Mouse (Mus musculus) MEL (cell line): Measurements from ENCODE around the gene Mylk3.

Experiments
- CTCF ChIP-seq, 3 experiments: IDR thresholded peaks in 2 of 3; conservative IDR thresholded peaks in 1 of 3; 2 replicates each; pipeline ENCODE4 v1.5.1; 2011 to 2012; ENCODE audit warnings: low read length in 3 of 3, low read depth in 2 of 3, mild to moderate bottlenecking in 2 of 3, improper control_type of control experiment in 1 of 3, inconsistent platforms in 1 of 3, mixed read lengths in 1 of 3, moderate library complexity in 1 of 3; ENCODE audit not compliant: control insufficient read depth in 1 of 3, insufficient read depth in 1 of 3, poor library complexity in 1 of 3, severe bottlenecking in 1 of 3
- GATA1 ChIP-seq: IDR thresholded peaks from 2 replicates; pipeline ENCODE4 v1.6.1; 2011; ENCODE audit warnings: low read depth, low read length, improper control_type of control experiment
- RCOR1 ChIP-seq: IDR thresholded peaks from 2 replicates; pipeline ENCODE4 v1.6.1; 2012; ENCODE audit warnings: low read depth, mild to moderate bottlenecking, inconsistent platforms, low read length, improper control_type of control experiment
- ZNF384 ChIP-seq: IDR thresholded peaks from 2 replicates; pipeline ENCODE4 v1.6.1; 2012; ENCODE audit warnings: low read depth, mild to moderate bottlenecking, inconsistent platforms, low read length, improper control_type of control experiment

DNA sequence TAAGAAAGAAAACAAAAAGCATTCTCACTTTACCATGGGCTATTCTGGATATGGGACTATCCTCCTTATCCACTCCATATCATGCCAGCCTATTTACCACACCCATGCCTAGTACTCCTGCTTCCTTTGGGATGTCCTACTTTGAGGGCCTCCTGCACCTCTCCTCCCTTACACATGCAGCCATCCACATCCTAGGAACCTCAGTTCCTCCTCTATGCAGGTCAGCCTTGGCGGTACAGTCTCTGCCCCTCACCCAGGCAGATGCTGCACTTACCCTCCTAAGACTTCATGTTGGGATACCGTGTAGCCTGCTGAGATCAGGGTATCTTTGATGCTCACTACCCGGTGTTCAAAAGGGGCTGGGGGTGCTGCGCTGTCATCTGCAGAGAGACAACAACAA, 32.9 kb downstream of the Mylk3 start:
- TF ChIP-seq CTCF (IDR thresholded peaks at IDR 0.05 in 2 of 3, conservative IDR thresholded peaks at IDR 0.05 in 1 of 3; ENCODE audit: control insufficient read depth in 1 of 3, insufficient read depth in 1 of 3, low read depth in 2 of 3, low read length in 3 of 3, poor library complexity in 1 of 3, severe bottlenecking in 1 of 3) (no peak), GATA1 (no peak), ZNF384 (no peak), RCOR1 (no peak)
